Mouse (Mus musculus): ENCODE measurements at regions not wholly inside any gene's neighbourhood (a gene's known extent, or its start where the extent isn't known, plus 50 kb on each side); places are given as distances from the start of the nearest gene placed in this dataset.

DNA sequence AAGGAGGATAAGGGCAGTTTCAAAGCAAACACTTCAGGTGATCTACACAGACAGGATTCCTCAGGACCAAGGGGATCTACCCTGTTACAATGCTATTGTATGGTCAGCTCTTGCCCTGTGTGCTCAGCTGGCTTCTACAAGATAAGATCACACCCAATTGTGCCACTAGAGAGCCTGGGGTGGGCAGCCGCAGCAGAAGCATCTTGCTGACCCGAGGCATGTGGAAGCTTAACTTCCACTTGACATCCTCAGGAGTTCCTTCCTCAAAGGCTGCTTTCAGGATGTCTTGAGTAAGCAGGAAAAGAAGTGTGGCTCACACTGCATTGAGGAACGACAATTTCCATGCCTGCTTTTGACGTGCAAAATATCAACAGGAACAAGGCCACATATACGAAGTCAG, 222.8 kb upstream of the Gpc5 start:
- DNase-seq: no peak

DNA sequence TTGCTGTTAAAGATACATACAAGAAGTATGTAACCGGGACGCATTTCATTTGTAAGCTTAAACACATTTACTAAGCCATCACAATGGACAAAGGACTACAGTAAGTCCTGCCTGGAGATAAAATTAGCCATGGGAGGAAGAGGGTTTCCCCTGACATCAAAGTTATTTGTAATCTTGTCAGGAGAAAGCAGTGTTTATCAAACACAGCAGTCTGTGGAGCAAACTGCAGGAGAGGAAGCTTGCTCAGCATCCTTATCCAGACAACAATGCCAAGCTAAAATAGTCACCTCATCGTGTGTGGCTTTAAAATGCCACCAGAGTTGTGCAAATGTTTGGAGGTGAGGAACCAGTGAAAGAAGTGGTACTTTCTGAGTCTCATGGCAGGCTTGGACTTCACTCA, 216.9 kb upstream of the Gpc5 start:
- no peak for DNase-seq

DNA sequence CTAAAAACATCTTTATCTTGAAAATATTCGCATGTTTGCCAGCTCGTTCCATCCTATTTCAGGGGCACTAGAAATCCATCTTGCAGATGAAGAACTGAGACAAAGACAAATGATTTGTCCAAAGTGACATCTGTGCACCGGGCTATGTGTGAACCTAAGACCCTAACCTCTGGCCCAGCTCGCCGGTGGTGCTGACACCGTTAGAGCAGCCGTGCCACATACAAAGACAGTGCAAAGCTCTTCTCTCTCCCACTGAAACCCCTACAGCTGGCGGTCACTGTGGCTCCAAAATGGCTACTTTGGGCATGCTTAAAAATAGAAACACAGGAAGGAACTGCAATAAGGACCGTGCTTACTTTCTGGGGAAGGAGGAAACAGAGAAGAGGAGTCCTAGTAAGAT, 215.6 kb upstream of the Gpc5 start:
- DNase-seq: no peak

DNA sequence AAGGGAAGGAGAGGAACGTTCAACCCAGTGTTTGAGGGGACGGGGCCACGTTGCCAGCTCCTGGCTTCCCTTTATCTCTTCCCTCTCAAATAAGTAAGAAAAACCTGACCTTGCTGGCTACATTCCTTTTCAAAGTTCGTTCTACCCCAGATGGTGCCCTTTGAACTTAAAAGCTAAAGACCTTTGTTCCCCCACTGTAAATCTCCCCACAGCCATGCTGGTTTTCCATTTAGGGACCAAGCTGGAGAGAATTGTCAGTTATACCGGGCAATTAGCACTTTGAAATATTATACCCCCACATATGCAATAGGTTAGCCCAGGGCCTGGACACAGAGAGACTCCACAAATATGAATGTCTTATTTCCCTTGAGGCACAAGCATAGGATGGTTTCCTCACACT, 214.5 kb upstream of the Gpc5 start:
- no peak for DNase-seq

- no peak for DNase-seq
Measured at GRCm38 (mm10) chr14:114880291-114880690, 211.7 kb upstream of the Gpc5 start.

- no peak for DNase-seq
Measured at GRCm38 (mm10) chr14:114904109-114904508, 187.9 kb upstream of the Gpc5 start.

DNA sequence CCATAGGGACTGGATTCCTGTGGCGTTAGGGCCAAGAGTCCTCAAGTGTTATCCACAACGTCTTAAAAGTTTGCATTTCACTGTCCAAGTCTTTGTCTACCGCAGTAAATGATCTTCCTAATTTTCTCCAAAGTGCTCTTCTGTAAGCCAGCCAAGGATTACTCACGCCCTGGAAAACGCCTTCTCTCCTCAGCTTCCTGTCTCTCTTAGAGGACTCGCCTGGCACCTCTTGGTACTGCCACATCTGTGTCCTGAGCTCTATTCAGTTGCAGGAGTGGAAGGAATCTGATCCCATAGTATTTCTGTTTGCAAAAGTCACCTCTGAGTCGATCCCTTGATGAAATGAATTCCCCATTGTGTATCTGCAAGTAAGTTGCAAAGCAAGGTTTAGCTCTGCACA, 179.7 kb upstream of the Gpc5 start:
- DNase-seq: no peak

- peak; percentile 13 for DNase-seq
Measured at GRCm38 (mm10) chr14:114913238-114913637, 178.8 kb upstream of the Gpc5 start.

DNA sequence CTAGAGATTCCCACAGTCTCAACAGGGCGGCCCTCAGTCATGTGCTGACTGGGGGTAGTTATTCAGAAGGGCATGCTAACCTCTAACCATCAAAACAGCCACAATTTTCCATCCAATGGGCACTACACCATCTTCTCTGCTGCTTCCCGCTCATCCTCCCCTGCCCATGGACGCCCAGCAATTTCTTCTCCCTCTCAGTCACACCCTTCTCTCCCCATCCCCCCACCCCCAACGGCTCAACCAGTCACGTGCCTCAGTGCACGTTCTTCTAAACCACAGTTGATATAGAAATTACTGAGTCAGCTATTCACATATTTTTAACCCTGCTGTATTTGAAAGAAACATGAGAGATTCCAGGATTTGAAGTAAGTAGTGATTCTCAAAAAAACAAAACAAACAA, 146.3 kb upstream of the Gpc5 start:
- DNase-seq: peak; percentile 46

- DNase-seq: peak; percentile 22
Measured at GRCm38 (mm10) chr14:114946321-114946720, 145.7 kb upstream of the Gpc5 start.

GRCm38 (mm10) chr14:114948341-114949155, 143.5 kb upstream of the Gpc5 start:
- no peak for DNase-seq

DNA sequence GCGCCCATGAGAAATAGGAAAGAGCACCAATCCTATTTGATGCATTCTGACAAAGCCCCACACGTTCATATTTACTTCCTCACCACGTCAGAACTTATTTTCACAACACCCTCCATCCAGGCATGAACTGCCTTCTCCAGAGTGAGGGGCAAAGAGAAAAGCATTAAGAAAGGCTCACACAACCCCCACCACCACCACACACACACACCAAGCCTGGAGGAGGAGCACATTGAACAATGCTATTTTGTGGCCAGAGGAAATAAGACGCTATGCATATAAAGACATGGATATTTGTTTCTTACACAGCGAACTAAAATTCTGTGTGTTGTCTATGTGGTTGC, 142.9 kb upstream of the Gpc5 start:
- DNase-seq: no peak

- no peak for DNase-seq
Measured at GRCm38 (mm10) chr14:114952280-114952679, 139.7 kb upstream of the Gpc5 start.

GRCm38 (mm10) chr14:114953070-114953665, 138.8 kb upstream of the Gpc5 start:
- no peak for DNase-seq

DNA sequence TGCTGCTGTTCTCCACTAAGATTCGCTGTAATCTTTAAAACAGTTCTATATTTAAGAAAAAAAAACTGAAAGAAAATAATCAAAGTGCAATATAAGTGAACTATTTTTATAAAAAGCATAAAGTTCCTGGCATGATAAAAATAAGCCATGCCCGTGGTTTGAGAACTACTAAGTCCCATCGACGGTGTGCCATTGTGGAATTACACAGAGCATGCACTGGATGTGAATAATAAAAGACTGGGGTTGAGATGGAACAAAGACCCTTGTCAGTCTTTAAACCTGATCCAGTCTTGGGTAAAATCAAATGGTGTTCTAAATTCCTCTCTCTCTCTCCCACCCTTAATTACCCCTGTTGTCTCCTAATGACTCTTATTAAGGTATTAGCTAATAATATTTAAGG, 137.7 kb upstream of the Gpc5 start:
- no peak for DNase-seq

DNA sequence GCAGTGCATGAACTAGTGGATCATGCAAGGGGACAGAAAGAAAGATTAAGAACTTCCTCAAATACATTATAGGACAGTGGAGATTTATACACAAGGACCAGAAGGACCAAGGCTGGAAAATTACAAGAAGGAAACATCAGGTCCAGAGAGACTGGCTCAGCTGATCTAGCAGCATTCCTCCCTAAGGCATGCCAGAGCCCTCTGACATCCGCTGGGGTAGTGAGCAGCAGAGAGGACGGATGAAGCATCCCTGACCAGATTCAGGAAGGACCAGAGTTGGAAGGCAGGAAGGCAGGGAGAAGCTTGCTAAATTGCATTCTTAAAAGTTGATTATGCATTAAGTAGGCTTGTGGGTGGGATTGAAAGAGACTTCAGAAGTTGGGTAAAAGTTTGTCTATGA, 136.4 kb upstream of the Gpc5 start:
- DNase-seq: no peak

DNA sequence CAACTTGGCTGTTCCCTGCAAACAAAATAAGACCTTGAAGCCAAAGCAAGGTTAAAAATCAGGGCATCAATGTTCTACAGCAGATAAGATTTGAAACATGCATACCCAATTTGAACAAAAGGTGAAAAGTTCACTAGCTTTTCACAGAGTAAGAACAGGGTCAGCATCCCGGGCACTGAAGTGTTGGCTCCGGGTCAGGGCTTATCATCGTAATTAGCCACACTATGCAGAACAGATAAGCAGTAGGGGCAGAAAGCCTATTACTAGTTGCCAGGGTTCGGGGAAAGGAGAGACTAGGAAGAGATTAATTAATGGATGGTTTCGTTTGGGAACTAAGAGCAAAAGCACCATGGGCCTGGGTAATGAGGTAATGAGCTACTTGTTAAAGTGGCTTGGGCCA, 131.7 kb upstream of the Gpc5 start:
- DNase-seq: no peak

DNA sequence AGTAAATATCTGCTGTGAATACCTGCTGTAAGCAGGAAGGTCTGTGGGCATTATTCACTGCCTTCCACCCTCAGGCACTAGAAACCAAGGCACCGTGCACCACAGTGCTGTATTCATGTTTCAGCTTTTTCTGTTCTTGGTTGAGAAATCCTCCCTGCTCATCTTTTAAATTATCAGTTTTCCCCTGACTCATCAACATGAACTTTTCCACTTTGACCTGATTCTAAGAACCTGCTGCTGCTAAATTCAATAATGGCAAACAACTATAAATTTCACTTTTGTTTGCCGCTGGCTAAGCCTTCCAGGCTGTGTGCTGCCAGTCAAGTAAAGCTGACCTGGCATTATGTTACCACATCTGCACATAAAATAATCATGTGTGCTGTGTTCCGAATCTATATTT, 126.1 kb upstream of the Gpc5 start:
- no peak for DNase-seq

DNA sequence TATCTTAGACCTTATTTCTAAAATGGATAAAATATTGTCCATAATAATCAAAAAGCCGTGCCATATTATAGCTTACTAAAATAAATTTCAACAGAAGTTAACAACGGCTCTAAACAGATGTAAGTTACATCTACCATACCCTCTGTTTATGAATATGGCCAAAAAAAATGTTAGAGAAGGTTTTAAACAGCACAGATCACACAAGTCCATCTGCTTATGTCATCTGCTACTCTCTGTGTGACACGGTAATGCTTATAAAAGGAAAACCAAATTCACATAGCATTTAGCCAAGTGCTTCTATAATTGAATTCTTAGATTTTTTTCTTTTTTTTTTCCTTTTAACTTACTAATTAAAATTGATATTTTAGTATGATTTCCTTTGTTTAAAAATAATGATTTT, 123.0 kb upstream of the Gpc5 start:
- DNase-seq: no peak

GRCm38 (mm10) chr14:114981120-114981519, 110.9 kb upstream of the Gpc5 start:
- no peak for DNase-seq

- no peak for DNase-seq
Measured at GRCm38 (mm10) chr14:115003223-115003622, 88.8 kb upstream of the Gpc5 start.

GRCm38 (mm10) chr14:115004733-115005405, 87.1 kb upstream of the Gpc5 start:
- no peak for DNase-seq

DNA sequence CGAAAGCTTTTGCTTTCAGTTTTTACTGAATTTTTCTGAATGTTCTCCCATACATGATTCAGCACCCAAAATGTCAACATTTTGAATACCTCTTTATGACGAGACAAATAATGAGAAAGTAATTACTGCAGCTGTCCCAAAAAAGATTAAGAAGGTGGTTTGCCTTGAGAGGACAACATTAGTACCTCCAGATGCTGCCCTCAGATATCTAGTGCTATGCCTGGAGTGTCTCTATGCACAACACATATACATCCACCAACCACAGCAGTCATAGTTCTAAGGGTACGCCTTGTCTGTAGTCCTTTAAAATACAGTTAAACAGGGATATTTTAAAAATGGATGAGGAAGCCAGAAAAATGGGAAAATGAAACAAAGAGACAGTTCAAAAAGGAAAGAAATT, 81.1 kb upstream of the Gpc5 start:
- DNase-seq: no peak

- no peak for DNase-seq
Measured at GRCm38 (mm10) chr14:115015299-115015698, 76.7 kb upstream of the Gpc5 start.
